Mouse (Mus musculus) c-Kit-positive CD71-negative TER-119-negative erythroid progenitor cells, embryonic 14.5 days (primary cell): Measurements from ENCODE around the gene Dnaja4.

Source experiments
- DNase-seq: peaks from one replicate; pipeline ENCODE4 v3.0.0-alpha.2; 2013; ENCODE audit warnings: low read depth

Dnaja4 gene

DNA sequence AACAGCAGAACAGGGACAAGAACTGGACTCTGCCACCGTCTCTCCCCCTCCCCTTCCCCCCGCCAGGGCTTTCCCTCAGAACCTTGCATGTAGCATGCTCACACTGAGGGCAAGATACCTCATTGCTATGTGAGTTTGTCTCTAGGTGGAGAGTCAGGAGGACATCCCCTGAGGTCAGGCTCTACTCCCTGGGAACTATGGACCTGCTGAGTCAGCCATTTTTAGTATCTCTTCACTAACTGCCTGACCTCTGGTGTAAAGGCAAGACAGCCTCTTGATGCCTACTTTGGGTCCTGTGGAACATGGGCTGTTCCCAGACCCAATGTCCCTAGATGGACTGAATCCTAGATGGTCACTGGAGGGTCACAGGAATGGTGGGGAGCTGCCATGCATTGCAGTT lies 53.0 kb downstream of the Dnaja4 start:
- no peak for DNase-seq

DNA sequence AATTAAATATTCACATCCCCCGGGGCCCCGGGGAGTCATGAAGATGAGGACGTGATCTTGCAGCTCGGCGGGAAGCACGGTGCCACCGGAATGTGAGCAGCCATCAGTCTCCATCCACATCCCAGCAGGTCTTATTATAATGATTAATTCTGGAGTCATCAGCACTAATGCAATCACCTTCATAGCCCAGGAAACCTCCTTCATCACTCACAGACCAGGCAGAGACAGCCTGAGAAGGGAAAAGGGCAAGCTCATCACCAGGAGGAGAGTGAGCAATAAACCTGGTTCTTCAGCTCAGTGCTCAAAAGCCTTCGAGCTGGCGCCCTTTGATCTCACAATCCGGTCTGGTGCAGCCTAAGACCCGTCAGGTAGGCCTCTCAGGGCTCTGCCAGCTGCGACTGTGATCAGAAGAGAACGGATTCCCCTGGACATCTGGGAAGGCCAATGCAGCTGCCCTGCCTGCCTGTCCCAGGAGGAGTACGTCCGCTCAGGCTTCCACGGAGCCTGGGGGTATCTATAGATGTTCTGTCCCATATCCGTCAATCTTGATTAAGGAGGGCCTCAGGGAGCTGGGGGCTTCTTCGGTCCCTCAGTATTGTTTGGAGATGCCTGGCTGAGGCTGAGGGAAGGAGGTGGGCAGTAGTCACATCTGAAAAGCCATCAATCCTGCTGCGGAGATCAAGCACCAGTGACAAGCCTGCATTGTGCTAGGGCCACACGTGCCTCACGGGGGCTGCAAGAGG lies 53.7 kb downstream of the Dnaja4 start:
- no peak for DNase-seq

DNA sequence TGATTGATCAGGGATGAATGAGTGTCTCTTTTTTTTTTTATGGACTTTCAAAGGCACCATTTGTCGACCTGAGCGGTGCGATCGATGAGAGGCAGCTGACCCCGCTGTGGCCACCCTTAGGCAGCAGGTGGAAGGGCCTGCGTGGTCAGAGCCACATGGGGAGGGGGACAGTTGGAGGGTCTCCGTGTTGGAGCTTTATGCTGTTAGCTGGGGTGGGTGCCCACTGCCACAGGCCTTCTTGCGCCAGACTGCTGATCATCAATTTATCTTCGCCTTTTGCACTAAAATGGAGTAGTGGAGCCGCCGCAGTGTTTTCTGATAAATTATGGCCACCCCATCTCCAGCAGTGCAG lies 54.2 kb downstream of the Dnaja4 start:
- no peak for DNase-seq

DNA sequence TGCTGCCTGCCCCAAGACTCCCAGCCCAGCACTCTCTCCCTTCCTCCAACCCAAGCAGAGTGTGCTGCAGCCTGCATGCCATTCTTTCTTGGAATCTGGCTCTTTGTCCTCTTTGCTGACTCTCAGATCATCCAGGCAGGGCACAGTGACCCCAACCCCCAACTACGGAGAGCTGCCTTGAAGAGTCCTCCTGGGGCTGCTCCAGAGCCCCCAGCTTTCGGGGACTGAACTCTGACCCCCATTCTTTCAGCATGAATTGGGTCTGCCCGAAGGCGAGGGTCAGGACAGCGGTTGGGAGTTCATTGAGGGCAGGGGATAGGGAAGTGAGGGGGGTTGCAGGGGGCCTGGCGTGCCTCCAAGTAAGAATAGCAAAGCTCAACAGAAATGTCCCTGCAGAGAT lies 60.9 kb downstream of the Dnaja4 start:
- DNase-seq: no peak

DNA sequence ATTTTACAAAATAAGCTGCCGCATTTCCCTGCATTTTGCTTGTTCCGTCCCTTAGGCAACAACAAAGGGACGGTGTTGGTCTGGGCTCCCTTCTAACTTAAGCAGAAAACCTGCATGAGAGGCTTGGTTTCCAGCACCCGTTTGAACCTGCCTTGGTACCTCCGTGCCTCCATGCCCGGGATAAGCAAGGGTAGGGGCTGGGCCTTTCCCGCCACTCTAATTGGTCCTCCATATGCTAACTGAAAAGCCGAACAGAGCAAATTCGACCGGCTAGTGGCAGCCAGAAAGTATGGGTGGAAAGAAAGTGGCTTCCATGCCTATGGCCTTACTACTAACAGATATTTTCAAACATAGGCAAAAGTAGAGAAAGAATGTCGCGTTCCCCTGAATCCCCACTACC lies 65.4 kb downstream of the Dnaja4 start:
- DNase-seq: no peak

DNA sequence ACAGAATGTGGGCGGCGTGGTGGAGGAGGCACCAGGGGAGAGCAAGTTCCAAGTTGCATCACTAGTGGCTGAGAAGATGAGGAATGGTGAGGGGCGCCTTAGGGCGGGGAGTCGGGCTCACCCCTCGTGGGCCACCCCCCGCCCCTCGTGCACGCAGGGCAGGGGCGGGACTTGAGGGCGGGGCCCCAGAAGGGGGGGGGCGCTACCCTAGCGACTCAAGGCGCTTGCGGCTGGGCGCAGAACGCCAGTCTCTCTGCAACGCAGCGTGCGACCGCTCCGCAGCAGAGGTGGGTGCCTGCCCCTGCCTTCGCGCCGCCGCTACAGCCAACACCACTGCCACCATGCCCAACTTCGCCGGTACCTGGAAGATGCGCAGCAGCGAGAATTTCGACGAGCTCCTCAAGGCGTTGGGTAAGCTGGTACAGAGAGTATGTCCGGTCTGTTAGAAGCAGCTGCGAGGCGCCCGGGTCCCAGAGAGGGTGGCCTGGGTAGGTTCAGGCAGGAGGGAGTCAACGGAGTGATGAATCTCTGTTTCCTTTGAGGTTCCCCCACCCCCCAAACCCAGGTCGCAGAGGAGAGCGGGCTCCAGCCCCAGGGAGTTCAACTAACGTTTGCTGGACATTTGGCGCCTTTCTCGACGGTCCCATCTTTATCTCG lies 66.0 kb downstream of the Dnaja4 start, which contains the start of gene Crabp1:
Crabp1 (plus strand) TSS at position 188 of the 657 bp plus-strand sequence.
- DNase-seq: no peak

DNA sequence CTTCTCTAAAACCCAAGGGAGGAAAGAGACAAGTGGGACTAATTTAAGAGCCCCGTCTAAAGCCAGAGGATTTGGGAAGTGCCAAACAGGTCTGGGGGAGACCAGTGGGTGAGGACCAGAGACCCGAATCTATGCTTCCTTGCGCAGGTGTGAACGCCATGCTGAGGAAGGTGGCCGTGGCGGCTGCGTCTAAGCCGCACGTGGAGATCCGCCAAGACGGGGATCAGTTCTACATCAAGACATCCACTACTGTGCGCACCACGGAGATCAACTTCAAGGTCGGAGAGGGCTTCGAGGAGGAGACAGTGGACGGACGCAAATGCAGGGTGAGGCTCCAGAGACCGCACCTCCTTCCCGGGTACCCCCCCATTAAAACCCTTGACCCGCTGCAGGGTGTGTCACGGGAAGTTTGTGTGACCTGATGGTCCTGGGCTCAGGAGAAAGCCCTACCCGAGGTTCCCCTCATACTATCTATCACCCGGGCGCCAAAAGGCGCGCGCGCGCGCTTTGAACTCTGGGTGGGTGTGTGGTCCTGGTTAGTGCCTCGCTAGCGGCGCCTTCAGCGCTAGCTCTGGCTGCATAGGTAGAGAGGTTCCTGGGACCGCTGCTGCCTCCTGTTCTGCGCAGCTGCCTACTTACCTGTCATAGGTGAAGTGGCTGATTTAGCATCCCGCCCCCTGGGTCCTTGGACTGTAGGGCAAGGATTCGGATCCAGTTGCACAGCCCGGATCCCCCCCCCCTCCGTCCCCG lies 66.8 kb downstream of the Dnaja4 start:
- DNase-seq: no peak
